Mouse (Mus musculus) kidney, postnatal 25 days (tissue): Measurements from ENCODE around the gene Chd4.
"Not testable (repeated sequence)": the region's sequence is repeated elsewhere in the genome, so short reads cannot be mapped to it uniquely, and the experiment has no call there.

Experiments
- DNase-seq, 2 experiments: peaks; one replicate each; pipeline ENCODE4 v3.0.0; 2021; ENCODE audit warnings: mixed read lengths in 2 of 2

The Chd4 gene

GRCm38 (mm10) chr6:125162615-125163305, 67.0 kb downstream of the Chd4 start:
- DNase-seq: not testable (repeated sequence)

- DNase-seq: peak; percentile 82 to 94
These were observed 68.2 kb downstream of the Chd4 start for GRCm38 (mm10) chr6:125163801-125164657.

- peak; percentile 59 to 84 for DNase-seq
These were observed 69.0 kb downstream of the Chd4 start for GRCm38 (mm10) chr6:125164672-125165327.

GRCm38 (mm10) chr6:125165328-125165891, 69.6 kb downstream of the Chd4 start:
- peak; percentile 98 to 99 for DNase-seq

- DNase-seq: peak; percentile 85 to 95
These were observed 70.4 kb downstream of the Chd4 start, which contains the start of gene Gapdh for GRCm38 (mm10) chr6:125166051-125166751. Gene Gapdh (minus strand): TSS chr6:125166467.

- peak in 1 of 2 experiments; percentile 22 for DNase-seq
These were observed 71.3 kb downstream of the Chd4 start for GRCm38 (mm10) chr6:125166861-125167650.

- DNase-seq: no peak
These were observed 72.3 kb downstream of the Chd4 start for GRCm38 (mm10) chr6:125168086-125168485.

- no peak for DNase-seq
These were observed 74.4 kb downstream of the Chd4 start for GRCm38 (mm10) chr6:125170194-125170593.

GRCm38 (mm10) chr6:125172474-125172873, 76.7 kb downstream of the Chd4 start:
- DNase-seq: no peak

GRCm38 (mm10) chr6:125173256-125173655, 77.5 kb downstream of the Chd4 start:
- DNase-seq: no peak

- DNase-seq: no peak
These were observed 79.7 kb downstream of the Chd4 start for GRCm38 (mm10) chr6:125175469-125175868.

- no peak for DNase-seq
These were observed 83.8 kb downstream of the Chd4 start for GRCm38 (mm10) chr6:125179601-125180000.
